Mouse (Mus musculus): ENCODE measurements around the gene Zscan2. TPM values are rescaled to one million over a fixed set of nuclear protein-coding genes. Genes with fewer than 3 reads are reported as not detected.

Gene Zscan2
- 0.31 and 0.37 TPM in 2 replicates for polyA plus RNA-seq (2015; fragmentation: Nextera tagmentation; extraction: Ambion mirVana)

- Histone ChIP-seq H3K4me3 (replicated peaks) (peak within 1 kb of the TSS; percentile 83), H3K27ac (peak within 1 kb of the TSS; percentile 72), H3K4me1 (replicated peaks) (peaks cover 46% of the 10 kb centered on the region), H3K4me2 (peak within 1 kb of the TSS; percentile 93), H3K9ac (peak within 1 kb of the TSS; percentile 79), H3K9me3 (replicated peaks) (no peaks in the 10 kb centered on the region), H3K27me3 (no peaks in the 10 kb centered on the region), H3K36me3 (no peaks in the 10 kb centered on the region)
- under 1% methylated on average over 40 of the region's 40 CpGs for WGBS (ENCODE audit: insufficient replicate concordance)
- DNase-seq = peak; percentile 82
- ATAC-seq (ENCODE audit: low read depth) = peak; percentile 93
These were observed at the start of gene Zscan2 for GRCm38 (mm10) chr7:80860729-80861274. Gene Zscan2 (plus strand): TSS chr7:80860920.

- peaks cover 4% of the 10 kb centered on the region; the same call in 1 of the 2 replicates for H3K27me3 ChIP-seq
- H3K4me2 ChIP-seq = no peak overlapping the region
- WGBS (ENCODE audit: insufficient replicate concordance) = 51% methylated on average over 4 of the region's 4 CpGs
- no peak for DNase-seq
- H3K4me1 ChIP-seq (replicated peaks) = no peaks in the 10 kb centered on the region
- H3K36me3 ChIP-seq = no peaks in the 10 kb centered on the region
- H3K27ac ChIP-seq = no peak overlapping the region
- no peaks in the 10 kb centered on the region for H3K9me3 ChIP-seq (replicated peaks)
- no peak for ATAC-seq (ENCODE audit: low read depth)
- H3K9ac ChIP-seq = no peak overlapping the region
- no peak overlapping the region for H3K4me3 ChIP-seq (replicated peaks)
These were observed 47.3 kb upstream of the Zscan2 start for GRCm38 (mm10) chr7:80813397-80813796.

- WGBS (ENCODE audit: insufficient replicate concordance) = 55% methylated on average over 5 of the region's 5 CpGs
- H3K9ac ChIP-seq = no peak overlapping the region
- no peaks in the 10 kb centered on the region for H3K27me3 ChIP-seq
- DNase-seq (no peak), ATAC-seq (ENCODE audit: low read depth) (no peak)
- no peaks in the 10 kb centered on the region for H3K4me1 ChIP-seq (replicated peaks)
- no peaks in the 10 kb centered on the region for H3K9me3 ChIP-seq (replicated peaks)
- no peaks in the 10 kb centered on the region for H3K36me3 ChIP-seq
- no peak overlapping the region for H3K4me3 ChIP-seq (replicated peaks)
- no peak overlapping the region for H3K4me2 ChIP-seq
- H3K27ac ChIP-seq = no peak overlapping the region
These were observed 44.1 kb upstream of the Zscan2 start for GRCm38 (mm10) chr7:80816641-80817040.

- no peaks in the 10 kb centered on the region for H3K27me3 ChIP-seq
- 71% methylated on average over 4 of the region's 4 CpGs for WGBS (ENCODE audit: insufficient replicate concordance)
- no peaks in the 10 kb centered on the region for H3K36me3 ChIP-seq
These were observed 39.9 kb upstream of the Zscan2 start for GRCm38 (mm10) chr7:80820838-80821237.

GRCm38 (mm10) chr7:80823267-80823666 lies 37.5 kb upstream of the Zscan2 start:
- no peak overlapping the region for H3K4me3 ChIP-seq (replicated peaks)
- H3K9me3 ChIP-seq (replicated peaks) = no peaks in the 10 kb centered on the region
- H3K4me2 ChIP-seq = no peak overlapping the region
- H3K27ac ChIP-seq = no peak overlapping the region
- no peak for ATAC-seq (ENCODE audit: low read depth)
- no peaks in the 10 kb centered on the region for H3K27me3 ChIP-seq
- peaks cover 16% of the 10 kb centered on the region for H3K4me1 ChIP-seq (replicated peaks)
- DNase-seq = no peak
- no peaks in the 10 kb centered on the region for H3K36me3 ChIP-seq
- H3K9ac ChIP-seq = no peak overlapping the region
- 64% methylated on average over 4 of the region's 4 CpGs for WGBS (ENCODE audit: insufficient replicate concordance)

More at GRCm38 (mm10) chr7:80820838-80821237, 39.9 kb upstream of the Zscan2 start:
- H3K9me3 ChIP-seq (replicated peaks) = no peaks in the 10 kb centered on the region
- H3K27ac ChIP-seq = no peak overlapping the region
- no peak overlapping the region for H3K4me3 ChIP-seq (replicated peaks)
- no peak for DNase-seq
- peaks cover 16% of the 10 kb centered on the region for H3K4me1 ChIP-seq (replicated peaks)
- ATAC-seq (ENCODE audit: low read depth) = no peak
- no peak overlapping the region for H3K4me2 ChIP-seq
- H3K9ac ChIP-seq = no peak overlapping the region

- DNase-seq = no peak
- ATAC-seq (ENCODE audit: low read depth) = peak; percentile 68
- H3K27ac ChIP-seq = no peak overlapping the region; the same call in 1 of the 2 replicates
These were observed 36.6 kb upstream of the Zscan2 start for GRCm38 (mm10) chr7:80823875-80824682.

GRCm38 (mm10) chr7:80825843-80826403 lies 34.8 kb upstream of the Zscan2 start, which contains the start of gene Iqgap1:
Gene Iqgap1 (minus strand): TSS chr7:80825974.
- H3K4me2 ChIP-seq = no peak within 1 kb of the TSS
- WGBS (ENCODE audit: insufficient replicate concordance) = 69% methylated on average over 11 of the region's 11 CpGs
- no peaks in the 10 kb centered on the region for H3K9me3 ChIP-seq (replicated peaks)
- no peak within 1 kb of the TSS for H3K9ac ChIP-seq
- no peaks in the 10 kb centered on the region for H3K27me3 ChIP-seq
- peaks cover 16% of the 10 kb centered on the region for H3K4me1 ChIP-seq (replicated peaks)
- no peaks in the 10 kb centered on the region for H3K36me3 ChIP-seq
- DNase-seq (no peak), ATAC-seq (ENCODE audit: low read depth) (no peak)
- no peak within 1 kb of the TSS for H3K4me3 ChIP-seq (replicated peaks)
- no peak within 1 kb of the TSS for H3K27ac ChIP-seq

More at GRCm38 (mm10) chr7:80823875-80824682, 36.6 kb upstream of the Zscan2 start:
- Histone ChIP-seq H3K4me1 (replicated peaks) (peaks cover 16% of the 10 kb centered on the region), H3K27me3 (no peaks in the 10 kb centered on the region), H3K9ac (no peak overlapping the region), H3K9me3 (replicated peaks) (no peaks in the 10 kb centered on the region), H3K4me2 (peak overlapping the region; percentile 33; the same call in 1 of the 2 replicates), H3K4me3 (replicated peaks) (no peak overlapping the region), H3K36me3 (no peaks in the 10 kb centered on the region)
- WGBS (ENCODE audit: insufficient replicate concordance) = 30% methylated on average over 11 of the region's 11 CpGs

- H3K4me2 ChIP-seq = no peak overlapping the region
- no peak for DNase-seq
- ATAC-seq (ENCODE audit: low read depth) = no peak
- no peaks in the 10 kb centered on the region for H3K36me3 ChIP-seq
- H3K4me1 ChIP-seq (replicated peaks) = peaks cover 24% of the 10 kb centered on the region
- H3K4me3 ChIP-seq (replicated peaks) = no peak overlapping the region
- no peaks in the 10 kb centered on the region for H3K27me3 ChIP-seq
- H3K27ac ChIP-seq = no peak overlapping the region
- no peak overlapping the region for H3K9ac ChIP-seq
- H3K9me3 ChIP-seq (replicated peaks) = no peaks in the 10 kb centered on the region
- WGBS (ENCODE audit: insufficient replicate concordance) = 55% methylated on average over 18 of the region's 18 CpGs
These were observed 32.4 kb upstream of the Zscan2 start for GRCm38 (mm10) chr7:80828146-80828860.

- peaks cover 16% of the 10 kb centered on the region for H3K4me1 ChIP-seq (replicated peaks)
- no peak for DNase-seq
- H3K9ac ChIP-seq = no peak overlapping the region
- no peak overlapping the region for H3K4me3 ChIP-seq (replicated peaks)
- H3K36me3 ChIP-seq = no peaks in the 10 kb centered on the region
- H3K9me3 ChIP-seq (replicated peaks) = no peaks in the 10 kb centered on the region
- no peak for ATAC-seq (ENCODE audit: low read depth)
- H3K27ac ChIP-seq = no peak overlapping the region
- no peaks in the 10 kb centered on the region for H3K27me3 ChIP-seq
- H3K4me2 ChIP-seq = no peak overlapping the region
- WGBS (ENCODE audit: insufficient replicate concordance) = 67% methylated on average over 15 of the region's 15 CpGs
These were observed 30.4 kb upstream of the Zscan2 start for GRCm38 (mm10) chr7:80830193-80830803.

- no peak overlapping the region for H3K4me3 ChIP-seq (replicated peaks)
- peaks cover 16% of the 10 kb centered on the region for H3K4me1 ChIP-seq (replicated peaks)
- WGBS (ENCODE audit: insufficient replicate concordance) = 16% methylated on average over 4 of the region's 4 CpGs
- DNase-seq (no peak), ATAC-seq (ENCODE audit: low read depth) (no peak)
- H3K9me3 ChIP-seq (replicated peaks) = no peaks in the 10 kb centered on the region
- H3K9ac ChIP-seq = no peak overlapping the region
- H3K27ac ChIP-seq = no peak overlapping the region
- no peaks in the 10 kb centered on the region for H3K36me3 ChIP-seq
- no peaks in the 10 kb centered on the region for H3K27me3 ChIP-seq
- no peak overlapping the region for H3K4me2 ChIP-seq
These were observed 28.5 kb upstream of the Zscan2 start for GRCm38 (mm10) chr7:80832191-80832590.

Data from liver, embryonic 13.5 days (tissue).